Mouse (Mus musculus): ENCODE results near the gene Nmnat3. TPM values are rescaled to one million over a fixed set of nuclear protein-coding genes. Genes with fewer than 3 reads are reported as not detected.

The Nmnat3 gene
- total RNA-seq, 1 experiment = 0.62 TPM

DNA sequence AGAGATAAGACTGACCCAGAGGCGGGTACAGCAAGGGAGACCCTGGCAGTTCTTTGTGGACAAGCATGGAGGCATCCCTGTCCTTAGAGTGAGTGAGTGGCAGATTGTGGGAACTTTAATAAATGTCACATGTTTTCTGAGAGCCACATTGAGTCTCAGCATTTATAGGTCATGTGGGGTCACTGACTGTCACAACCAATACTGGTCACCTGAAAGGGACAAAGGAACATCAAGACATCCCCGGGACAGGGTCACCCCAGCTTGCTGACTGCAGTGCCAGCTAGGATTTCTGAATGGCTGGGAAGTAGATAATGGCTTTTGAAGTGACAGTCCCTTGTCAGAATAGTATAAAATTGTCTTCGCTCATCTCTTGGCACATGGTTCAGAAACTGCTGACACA lies 151.9 kb downstream of the Nmnat3 start:
- H3K4me1 ChIP-seq (ENCODE audit: control insufficient read depth in 2 of 2, insufficient read depth in 2 of 2, low read length in 2 of 2, poor library complexity in 1 of 2) = no peaks in the 10 kb centered on the region; a peak in 1 of 4 replicates
- no peaks in the 10 kb centered on the region for H3K9me3 ChIP-seq (ENCODE audit: control insufficient read depth, insufficient read depth, low read depth, low read length)
- no peak overlapping the region for H3K27ac ChIP-seq (ENCODE audit: insufficient read depth, low read depth, low read length, poor library complexity, severe bottlenecking)
- H3K36me3 ChIP-seq (ENCODE audit: control insufficient read depth, insufficient read depth, low read length, poor library complexity, severe bottlenecking) = no peaks in the 10 kb centered on the region
- H3K9ac ChIP-seq (ENCODE audit: insufficient read depth, low read depth, low read length, poor library complexity, severe bottlenecking) = no peak overlapping the region
- TF ChIP-seq MAFK (IDR thresholded peaks at IDR 0.05; ENCODE audit: insufficient read depth, low read depth, low read length) (0 out of 2 replicates have a peak, but pooled peaks have one; percentile 26), ZNF384 (IDR thresholded peaks at IDR 0.05; ENCODE audit: low read depth, low read length) (no peak), HCFC1 (IDR thresholded peaks at IDR 0.05; ENCODE audit: borderline replicate concordance, insufficient read depth, low read length) (no peak)
- no peak for DNase-seq (ENCODE audit: low read depth, low spot score)
- in situ Hi-C loops (cut with MboI; ENCODE audit: low sequenced_read_pairs in 2 of 2, unreplicated experiment in 2 of 2) = no loop called here
- H3K4me3 ChIP-seq (ENCODE audit: insufficient read depth in 1 of 2, low read depth in 1 of 2, low read length in 2 of 2, poor library complexity in 1 of 2, severe bottlenecking in 1 of 2) = no peak overlapping the region

DNA sequence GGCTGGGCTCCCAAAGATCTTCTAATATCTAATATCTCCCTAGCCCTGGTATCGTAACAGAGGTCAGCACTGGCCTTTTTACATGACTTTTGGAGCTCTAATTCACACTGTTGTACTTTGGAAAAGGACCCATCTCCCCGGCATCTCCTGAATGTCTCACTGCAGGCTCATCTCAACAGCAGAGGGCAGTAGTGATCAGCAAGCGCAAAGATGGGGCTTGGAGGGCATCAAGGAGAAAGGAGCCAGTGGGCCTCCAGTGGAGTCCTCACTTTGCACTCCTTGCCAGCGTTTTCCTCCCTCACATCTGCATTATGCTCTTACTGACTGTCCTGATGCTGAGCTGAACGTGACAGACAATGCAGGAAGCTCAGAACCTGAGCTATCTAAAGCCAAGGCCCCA lies 155.4 kb downstream of the Nmnat3 start:
- in situ Hi-C loops (cut with MboI; ENCODE audit: low sequenced_read_pairs in 2 of 2, unreplicated experiment in 2 of 2) = no loop called here
- Histone ChIP-seq H3K4me1 (ENCODE audit: control insufficient read depth in 2 of 2, insufficient read depth in 2 of 2, low read length in 2 of 2, poor library complexity in 1 of 2) (no peaks in the 10 kb centered on the region; a peak in 1 of 4 replicates), H3K9ac (ENCODE audit: insufficient read depth, low read depth, low read length, poor library complexity, severe bottlenecking) (no peak overlapping the region), H3K27ac (ENCODE audit: insufficient read depth, low read depth, low read length, poor library complexity, severe bottlenecking) (no peak overlapping the region), H3K36me3 (ENCODE audit: control insufficient read depth, insufficient read depth, low read length, poor library complexity, severe bottlenecking) (no peaks in the 10 kb centered on the region), H3K9me3 (ENCODE audit: control insufficient read depth, insufficient read depth, low read depth, low read length) (no peaks in the 10 kb centered on the region), H3K4me3 (ENCODE audit: insufficient read depth in 1 of 2, low read depth in 1 of 2, low read length in 2 of 2, poor library complexity in 1 of 2, severe bottlenecking in 1 of 2) (no peak overlapping the region)
- TF ChIP-seq ZNF384 (IDR thresholded peaks at IDR 0.05; ENCODE audit: low read depth, low read length) (no peak), ZC3H11A (IDR thresholded peaks at IDR 0.05; ENCODE audit: borderline replicate concordance, low read depth, low read length) (peak; percentile 20; the same call in 1 of the 2 replicates)
- DNase-seq (ENCODE audit: low read depth, low spot score) = no peak

- no peak overlapping the region for H3K27ac ChIP-seq (ENCODE audit: insufficient read depth, low read depth, low read length, poor library complexity, severe bottlenecking)
- in situ Hi-C loops (cut with MboI; ENCODE audit: low sequenced_read_pairs in 2 of 2, unreplicated experiment in 2 of 2) = no loop called here
- H3K4me3 ChIP-seq (ENCODE audit: insufficient read depth in 1 of 2, low read depth in 1 of 2, low read length in 2 of 2, poor library complexity in 1 of 2, severe bottlenecking in 1 of 2) = no peak overlapping the region
- TF ChIP-seq ZNF384 (IDR thresholded peaks at IDR 0.05; ENCODE audit: low read depth, low read length) (no peak), CHD2 (IDR thresholded peaks at IDR 0.05; ENCODE audit: low read depth, low read length) (no peak), ZC3H11A (IDR thresholded peaks at IDR 0.05; ENCODE audit: borderline replicate concordance, low read depth, low read length) (no peak), MAFK (IDR thresholded peaks at IDR 0.05; ENCODE audit: insufficient read depth, low read depth, low read length) (no peak), HCFC1 (IDR thresholded peaks at IDR 0.05; ENCODE audit: borderline replicate concordance, insufficient read depth, low read length) (no peak)
- H3K36me3 ChIP-seq (ENCODE audit: control insufficient read depth, insufficient read depth, low read length, poor library complexity, severe bottlenecking) = no peaks in the 10 kb centered on the region
- no peaks in the 10 kb centered on the region for H3K9me3 ChIP-seq (ENCODE audit: control insufficient read depth, insufficient read depth, low read depth, low read length)
- no peak overlapping the region for H3K9ac ChIP-seq (ENCODE audit: insufficient read depth, low read depth, low read length, poor library complexity, severe bottlenecking)
- DNase-seq (ENCODE audit: low read depth, low spot score) = no peak
- no peaks in the 10 kb centered on the region for H3K4me1 ChIP-seq (ENCODE audit: control insufficient read depth in 2 of 2, insufficient read depth in 2 of 2, low read length in 2 of 2, poor library complexity in 1 of 2)
These were observed 158.3 kb downstream of the Nmnat3 start for GRCm38 (mm10) chr9:98445359-98446149.

- DNase-seq (ENCODE audit: low read depth, low spot score) = no peak
- Histone ChIP-seq H3K4me1 (ENCODE audit: control insufficient read depth in 2 of 2, insufficient read depth in 2 of 2, low read length in 2 of 2, poor library complexity in 1 of 2) (no peaks in the 10 kb centered on the region), H3K4me3 (ENCODE audit: insufficient read depth in 1 of 2, low read depth in 1 of 2, low read length in 2 of 2, poor library complexity in 1 of 2, severe bottlenecking in 1 of 2) (no peak overlapping the region), H3K9me3 (ENCODE audit: control insufficient read depth, insufficient read depth, low read depth, low read length) (no peaks in the 10 kb centered on the region), H3K27ac (ENCODE audit: insufficient read depth, low read depth, low read length, poor library complexity, severe bottlenecking) (no peak overlapping the region), H3K9ac (ENCODE audit: insufficient read depth, low read depth, low read length, poor library complexity, severe bottlenecking) (no peak overlapping the region), H3K36me3 (ENCODE audit: control insufficient read depth, insufficient read depth, low read length, poor library complexity, severe bottlenecking) (no peaks in the 10 kb centered on the region)
- TF ChIP-seq MAFK (IDR thresholded peaks at IDR 0.05; ENCODE audit: insufficient read depth, low read depth, low read length) (no peak), ZC3H11A (IDR thresholded peaks at IDR 0.05; ENCODE audit: borderline replicate concordance, low read depth, low read length) (no peak), ZNF384 (IDR thresholded peaks at IDR 0.05; ENCODE audit: low read depth, low read length) (no peak), HCFC1 (IDR thresholded peaks at IDR 0.05; ENCODE audit: borderline replicate concordance, insufficient read depth, low read length) (no peak), CHD2 (IDR thresholded peaks at IDR 0.05; ENCODE audit: low read depth, low read length) (no peak)
- in situ Hi-C loops (cut with MboI; ENCODE audit: low sequenced_read_pairs in 2 of 2, unreplicated experiment in 2 of 2) = no loop called here
These were observed 163.7 kb downstream of the Nmnat3 start for GRCm38 (mm10) chr9:98450976-98451375.

- Histone ChIP-seq H3K4me1 (ENCODE audit: control insufficient read depth in 2 of 2, insufficient read depth in 2 of 2, low read length in 2 of 2, poor library complexity in 1 of 2) (no peaks in the 10 kb centered on the region), H3K4me3 (ENCODE audit: insufficient read depth in 1 of 2, low read depth in 1 of 2, low read length in 2 of 2, poor library complexity in 1 of 2, severe bottlenecking in 1 of 2) (no peak overlapping the region), H3K36me3 (ENCODE audit: control insufficient read depth, insufficient read depth, low read length, poor library complexity, severe bottlenecking) (no peaks in the 10 kb centered on the region), H3K27ac (ENCODE audit: insufficient read depth, low read depth, low read length, poor library complexity, severe bottlenecking) (no peak overlapping the region), H3K9me3 (ENCODE audit: control insufficient read depth, insufficient read depth, low read depth, low read length) (no peaks in the 10 kb centered on the region), H3K9ac (ENCODE audit: insufficient read depth, low read depth, low read length, poor library complexity, severe bottlenecking) (no peak overlapping the region)
- no peak for TF ChIP-seq HCFC1 (IDR thresholded peaks at IDR 0.05; ENCODE audit: borderline replicate concordance, insufficient read depth, low read length)
- TF ChIP-seq ZNF384 (IDR thresholded peaks at IDR 0.05; ENCODE audit: low read depth, low read length) = no peak
- TF ChIP-seq MAFK (IDR thresholded peaks at IDR 0.05; ENCODE audit: insufficient read depth, low read depth, low read length) = no peak
- TF ChIP-seq ZC3H11A (IDR thresholded peaks at IDR 0.05; ENCODE audit: borderline replicate concordance, low read depth, low read length) = no peak
- TF ChIP-seq CHD2 (IDR thresholded peaks at IDR 0.05; ENCODE audit: low read depth, low read length) = no peak
- in situ Hi-C loops (cut with MboI; ENCODE audit: low sequenced_read_pairs in 2 of 2, unreplicated experiment in 2 of 2) = no loop called here
- no peak for DNase-seq (ENCODE audit: low read depth, low spot score)
These were observed 179.5 kb downstream of the Nmnat3 start for GRCm38 (mm10) chr9:98466709-98467108.
